Comparison of ENCODE assay signal across 9 mouse cellular contexts in genomic region chr12:86652570-86653041, GRCm38 (mm10). TPM values are rescaled to one million over a fixed set of nuclear protein-coding genes. Genes with fewer than 3 reads are reported as not detected.
DNase-seq lines count a peak whose midpoint lies in the region; ATAC-seq and TF ChIP-seq lines count a peak whose summit lies in the region.
"Had no signal": no experiment of that assay in that cellular context is flagged by ENCODE, and none has a peak within 500 bp of the region (broad histone marks: within the 10 kb centered on the region; RNA-seq: fewer than 3 reads in every experiment).

No protein-coding gene starts in this region.

- no peak for TF ChIP-seq CTCF in olfactory bulb, adult 2 months (IDR thresholded peaks at IDR 0.05; ENCODE audit: insufficient read depth, low read depth, low read length)

- 26% methylated on average over 4 of the region's 4 CpGs for WGBS in olfactory bulb, adult 2 months

- intact Hi-C loops in left cerebral cortex, postnatal 10 days (cut with DNase I): no loop called here

- peaks cover 19% of the 10 kb centered on the region for H3K4me1 ChIP-seq in olfactory bulb, adult 2 months (ENCODE audit: control insufficient read depth, insufficient read depth, low read length)

- DNase-seq in adrenal gland, adult 8-10 months: peak; percentile 71
- DNase-seq in cerebellum, adult 9-10 months: peak; percentile 48
- DNase-seq in gastrocnemius, postnatal 4 days (ENCODE audit: low spot score in 2 of 2): peak; percentile 88 to 96
- DNase-seq in kidney, adult 18-20 months: peak; percentile 41
- peak; percentile 85 to 86 for DNase-seq in left cerebral cortex, postnatal 10 days (ENCODE audit: extremely low spot score in 1 of 2, low spot score in 2 of 2)
- DNase-seq in urinary bladder, postnatal 4 days (ENCODE audit: low spot score in 2 of 2): peak; percentile 77 to 85

- ATAC-seq in monocyte, adult 5-6 weeks (replicated peaks; ENCODE audit: insufficient number of reproducible peaks, low FRiP score, low TSS enrichment, poor library complexity, severe bottlenecking): no peak

- no peak overlapping the region for H3K4me3 ChIP-seq in olfactory bulb, adult 2 months (ENCODE audit: insufficient read depth, low read depth, low read length)
- H3K4me3 ChIP-seq: midbrain, embryonic 12.5 days had no signal

- H3K27ac ChIP-seq in olfactory bulb, adult 2 months (ENCODE audit: insufficient read depth, low read depth, low read length): peak overlapping the region; percentile 80
- H3K27ac ChIP-seq: midbrain, embryonic 12.5 days had no signal

- no peak for TF ChIP-seq POLR2A in olfactory bulb, adult 2 months (IDR thresholded peaks at IDR 0.05; ENCODE audit: insufficient read depth, low read depth, low read length)

RNA-seq across cellular contexts. Expression of gene Vash1, which starts 25.9 kb away (rescaled TPM):
- 1 to 10 TPM; 2.4 to 5.8 (median 3.9) TPM for total RNA-seq in adrenal gland, adult 8-10 months (2022)
- 10 to 100 TPM; 58.1 to 58.7 TPM for total RNA-seq in gastrocnemius, postnatal 4 days (2021)
- total RNA-seq in left cerebral cortex, postnatal 10 days (2021): 100 to 1,000 TPM in 1 of 2 experiments, 10 to 100 TPM in 1; 92.6 to 100 TPM
- not detected in 2 replicates for polyA plus RNA-seq in olfactory bulb, adult 2 months (2012; ENCODE audit: insufficient read depth, insufficient read length, low replicate concordance, missing spikeins)
- not detected in 3 replicates for total RNA-seq in monocyte, adult 5-6 weeks (2017)

Comparison
In these comparisons a context has a peak if more than half of its experiments do, and no peak if none do; other contexts are left out.
1. DNase-seq: peak in every context shown above with its lines; median percentile 92 in gastrocnemius, postnatal 4 days; 86 in left cerebral cortex, postnatal 10 days; 81 in urinary bladder, postnatal 4 days; 71 in adrenal gland, adult 8-10 months; 48 in cerebellum, adult 9-10 months; 41 in kidney, adult 18-20 months.
2. RNA of gene Vash1, which starts 25.9 kb away (total RNA-seq): 92.6 to 100 TPM in left cerebral cortex, postnatal 10 days and 58.1 to 58.7 TPM in gastrocnemius, postnatal 4 days; 2.4 to 5.8 TPM in adrenal gland, adult 8-10 months and not detected in monocyte, adult 5-6 weeks; every median in the first group is over 4 times any median in the second.